In the genomic region with DNA sequence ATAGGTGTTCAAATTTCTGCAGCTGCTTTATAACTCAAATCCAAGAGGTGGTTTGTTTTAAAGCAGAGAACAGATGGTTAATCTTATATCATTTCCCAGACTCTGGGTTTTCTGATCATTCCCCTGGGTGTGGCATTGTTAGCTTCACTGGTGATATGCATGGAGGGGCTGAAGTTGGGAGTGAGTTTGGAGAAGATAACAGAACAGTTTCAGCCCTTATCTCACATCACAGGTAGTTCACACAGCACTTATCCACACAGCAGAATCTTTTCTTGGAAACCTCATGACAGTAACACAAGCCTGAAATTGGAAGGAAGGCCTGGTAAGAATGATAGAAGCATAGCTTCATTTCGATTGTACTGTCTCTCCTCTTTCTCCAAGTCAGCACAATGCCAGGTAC, we compare ENCODE assay signal across 28 mouse cellular contexts.
DNase-seq lines count a peak whose midpoint lies in the region; ATAC-seq lines count a peak whose summit lies in the region.
"Had no signal": no experiment of that assay in that cellular context is flagged by ENCODE, and none has a peak within 500 bp of the region (broad histone marks: within the 10 kb centered on the region; RNA-seq: fewer than 3 reads in every experiment).

No protein-coding gene starts in this region.

- WGBS in liver, embryonic 12.5 days (ENCODE audit: insufficient replicate concordance), result 47% methylated on average over 1 of the region's 1 CpGs
- WGBS in liver, embryonic 15.5 days (ENCODE audit: insufficient replicate concordance), result 20% methylated on average over 1 of the region's 1 CpGs

- no peaks in the 10 kb centered on the region for H3K27me3 ChIP-seq in liver, embryonic 12.5 days (replicated peaks)
- H3K27me3 ChIP-seq in liver, embryonic 15.5 days, result no peaks in the 10 kb centered on the region
- H3K27me3 ChIP-seq: embryonic facial prominence, embryonic 13.5 days; forebrain, embryonic 13.5 days; heart, embryonic 13.5 days; hindbrain, embryonic 12.5 days; hindbrain, embryonic 15.5 days had no signal

- ATAC-seq in liver, embryonic 12.5 days, result peak; percentile 71
- ATAC-seq in liver, embryonic 15.5 days (ENCODE audit: insufficient read depth), result peak; percentile 62
- peak; percentile 46 for ATAC-seq in megakaryocyte progenitor cell, adult 5-6 weeks (replicated peaks; ENCODE audit: poor library complexity)
- ATAC-seq: activated CD4-positive, CD25-positive, alpha-beta regulatory T cell, adult 4 months; CD4-positive, CD25-positive, alpha-beta regulatory T cell, adult 4 months; forebrain, embryonic 13.5 days; forebrain, embryonic 16.5 days had no signal

- H3K4me2 ChIP-seq in liver, embryonic 12.5 days, result no peak overlapping the region
- no peak overlapping the region for H3K4me2 ChIP-seq in liver, embryonic 15.5 days
- H3K4me2 ChIP-seq: embryonic facial prominence, embryonic 13.5 days; forebrain, embryonic 13.5 days; heart, embryonic 13.5 days; hindbrain, embryonic 12.5 days; hindbrain, embryonic 15.5 days had no signal

- H3K9me3 ChIP-seq in liver, embryonic 12.5 days (replicated peaks), result no peaks in the 10 kb centered on the region
- no peaks in the 10 kb centered on the region for H3K9me3 ChIP-seq in liver, embryonic 15.5 days (replicated peaks)
- H3K9me3 ChIP-seq: embryonic facial prominence, embryonic 10.5 days; embryonic facial prominence, embryonic 13.5 days; forebrain, embryonic 13.5 days; heart, embryonic 10.5 days; heart, embryonic 13.5 days; hindbrain, embryonic 12.5 days; hindbrain, embryonic 15.5 days had no signal

- H3K9ac ChIP-seq in liver, embryonic 12.5 days, result no peak overlapping the region
- H3K9ac ChIP-seq in liver, embryonic 15.5 days, result no peak overlapping the region
- H3K9ac ChIP-seq: embryonic facial prominence, embryonic 13.5 days; forebrain, embryonic 13.5 days; heart, embryonic 13.5 days; hindbrain, embryonic 12.5 days; hindbrain, embryonic 15.5 days had no signal

- H3K4me1 ChIP-seq in liver, embryonic 12.5 days, result no peaks in the 10 kb centered on the region; the same call in 1 of the 2 replicates
- no peaks in the 10 kb centered on the region for H3K4me1 ChIP-seq in liver, embryonic 15.5 days (replicated peaks)
- H3K4me1 ChIP-seq: embryonic facial prominence, embryonic 10.5 days; embryonic facial prominence, embryonic 13.5 days; forebrain, embryonic 13.5 days; heart, embryonic 10.5 days; heart, embryonic 13.5 days; hindbrain, embryonic 12.5 days; hindbrain, embryonic 15.5 days had no signal

- H3K36me3 ChIP-seq in liver, embryonic 12.5 days, result no peaks in the 10 kb centered on the region
- H3K36me3 ChIP-seq in liver, embryonic 15.5 days (replicated peaks), result no peaks in the 10 kb centered on the region
- H3K36me3 ChIP-seq: embryonic facial prominence, embryonic 10.5 days; embryonic facial prominence, embryonic 13.5 days; heart, embryonic 10.5 days; heart, embryonic 13.5 days; hindbrain, embryonic 12.5 days; hindbrain, embryonic 15.5 days had no signal

- no peak overlapping the region for H3K4me3 ChIP-seq in liver, embryonic 12.5 days
- H3K4me3 ChIP-seq in liver, embryonic 15.5 days (replicated peaks), result no peak overlapping the region
- H3K4me3 ChIP-seq: embryonic facial prominence, embryonic 10.5 days; embryonic facial prominence, embryonic 13.5 days; erythroblast, embryonic 14.5 days; forebrain, embryonic 13.5 days; heart, adult 2 months; heart, embryonic 10.5 days; heart, embryonic 13.5 days; hindbrain, embryonic 12.5 days; hindbrain, embryonic 15.5 days had no signal

- H3K27ac ChIP-seq in liver, embryonic 12.5 days, result no peak overlapping the region
- no peak overlapping the region for H3K27ac ChIP-seq in liver, embryonic 15.5 days (replicated peaks)
- H3K27ac ChIP-seq: embryonic facial prominence, embryonic 10.5 days; embryonic facial prominence, embryonic 13.5 days; forebrain, embryonic 13.5 days; heart, adult 2 months; heart, embryonic 10.5 days; heart, embryonic 13.5 days; hindbrain, embryonic 12.5 days; hindbrain, embryonic 15.5 days had no signal

- peak; percentile 14 for DNase-seq in c-Kit-positive CD71-positive TER-119-negative erythroid progenitor cells, embryonic 14.5 days (ENCODE audit: low read depth)
- DNase-seq in testis, postnatal 14 days (ENCODE audit: low spot score), result no peak
- DNase-seq in left cerebral cortex, adult 11 months (ENCODE audit: low spot score), result no peak
- no peak for DNase-seq in testis, postnatal 10 days (ENCODE audit: low spot score)
- DNase-seq in kidney, postnatal 14 days, result no peak
- DNase-seq: adrenal gland, adult 8-10 months; adrenal gland, postnatal 25 days; cerebellum, adult 11 months; cerebellum, adult 2 months; cerebellum, adult 9-11 months; cerebellum, postnatal 25 days; gastrocnemius, postnatal 10 days; gastrocnemius, postnatal 36 days; heart, adult 2 months had no signal
